Mouse (Mus musculus) myocyte (in vitro differentiated cells): ENCODE measurements around the gene Gm20388.

Experiments
- CEBPB ChIP-seq: IDR thresholded peaks from 2 replicates; pipeline ENCODE4 v1.6.1; 2011; ENCODE audit warnings: mild to moderate bottlenecking, moderate library complexity; ENCODE audit not compliant: poor library complexity, insufficient read depth, severe bottlenecking
- E2F4 ChIP-seq: IDR thresholded peaks from one replicate; pipeline ENCODE4 v1.6.1; 2011; ENCODE audit warnings: mild to moderate bottlenecking, control low read depth, moderate library complexity; ENCODE audit not compliant: insufficient read depth
- MAX ChIP-seq: IDR thresholded peaks from one replicate; pipeline ENCODE4 v1.6.1; 2011; ENCODE audit warnings: low read depth, mild to moderate bottlenecking, control low read depth
- MYOD1 ChIP-seq, 3 experiments: IDR thresholded peaks; one replicate each; pipeline ENCODE4 v1.6.1; 2011; ENCODE audit warnings: control low read depth in 2 of 3, low read depth in 2 of 3, mild to moderate bottlenecking in 2 of 3, moderate library complexity in 1 of 3; ENCODE audit not compliant: insufficient read length in 2 of 3, control insufficient read depth in 1 of 3
- MYOG ChIP-seq, 3 experiments: IDR thresholded peaks; one replicate each; pipeline ENCODE4 v1.6.1; 2011; ENCODE audit warnings: control low read depth in 2 of 3, low read depth in 2 of 3, mild to moderate bottlenecking in 2 of 3; ENCODE audit not compliant: insufficient read length in 2 of 3, control insufficient read depth in 1 of 3, insufficient read depth in 1 of 3
- POLR2A ChIP-seq: IDR thresholded peaks from one replicate; pipeline ENCODE4 v1.6.1; 2011; ENCODE audit warnings: low read depth, mild to moderate bottlenecking, control low read depth, moderate library complexity; ENCODE audit not compliant: insufficient read length
- POLR2AphosphoS2 ChIP-seq: IDR thresholded peaks from one replicate; pipeline ENCODE4 v1.6.1; 2011; ENCODE audit warnings: low read depth, control low read depth; ENCODE audit not compliant: insufficient read length
- SRF ChIP-seq: IDR thresholded peaks from one replicate; pipeline ENCODE4 v1.6.1; 2011; ENCODE audit warnings: low read depth; ENCODE audit not compliant: control insufficient read depth, insufficient read length
- TCF12 ChIP-seq: IDR thresholded peaks from one replicate; pipeline ENCODE4 v1.6.1; 2011; ENCODE audit warnings: mild to moderate bottlenecking, control low read depth; ENCODE audit not compliant: poor library complexity, insufficient read depth, severe bottlenecking
- TCF3 ChIP-seq: IDR thresholded peaks from one replicate; pipeline ENCODE4 v1.6.1; 2011; ENCODE audit warnings: low read depth, control low read depth; ENCODE audit not compliant: insufficient read length
- USF1 ChIP-seq: IDR thresholded peaks from one replicate; pipeline ENCODE4 v1.6.1; 2011; ENCODE audit warnings: low read depth, mild to moderate bottlenecking, control low read depth, moderate library complexity

- TF ChIP-seq POLR2A (no peak), MYOD1 (IDR thresholded peaks at IDR 0.05; ENCODE audit: control insufficient read depth in 1 of 3, insufficient read length in 2 of 3, low read depth in 2 of 3) (no peak), MAX (no peak), TCF12 (no peak), SRF (no peak), POLR2AphosphoS2 (no peak), E2F4 (no peak), CEBPB (no peak), TCF3 (no peak), MYOG (IDR thresholded peaks at IDR 0.05; ENCODE audit: control insufficient read depth in 1 of 3, insufficient read depth in 1 of 3, insufficient read length in 2 of 3, low read depth in 2 of 3) (no peak), USF1 (no peak)
These were observed 598.7 kb downstream of the Gm20388 start for GRCm38 (mm10) chr8:120509136-120510034.
